Mouse (Mus musculus): ENCODE data around the gene Rundc3a.

GRCm38 (mm10) chr11:102361776-102362495 lies 31.3 kb upstream of the Rundc3a start:
- TF ChIP-seq POLR2A (IDR thresholded peaks at IDR 0.05; ENCODE audit: control insufficient read depth, low read depth, low read length) (no peak), CTCF (IDR thresholded peaks at IDR 0.05; ENCODE audit: control insufficient read depth, insufficient read depth, insufficient replicate concordance, low read depth, low read length) (no peak)
